Mouse (Mus musculus) forebrain, embryonic 13.5 days (tissue): ENCODE data around the gene Gm26741. TPM values are rescaled to one million over a fixed set of nuclear protein-coding genes. Genes with fewer than 3 reads are reported as not detected.

Source experiments
- ATAC-seq: fragments of 200-750 bp; cut with Nextera tagmentation; 2 replicates; pipeline ENCODE4 v1.8.0; 2017
- H3K27ac ChIP-seq: fragments of 300-500 bp; sonication (generic); 2 replicates; pipeline ENCODE4 v1.5.1; 2015; ENCODE audit warnings: inconsistent platforms, mild to moderate bottlenecking, moderate library complexity
- H3K27me3 ChIP-seq: fragments of 300-500 bp; sonication (generic); 2 replicates; pipeline ENCODE4 v1.6.1; 2015; ENCODE audit warnings: mild to moderate bottlenecking, inconsistent platforms
- H3K36me3 ChIP-seq: fragments of 300-500 bp; sonication (generic); 2 replicates; pipeline ENCODE4 v1.6.1; 2015; ENCODE audit warnings: mild to moderate bottlenecking, inconsistent platforms; ENCODE audit not compliant: poor library complexity, severe bottlenecking
- H3K4me1 ChIP-seq: fragments of 300-500 bp; sonication (generic); 2 replicates; pipeline ENCODE4 v1.6.1; 2015; ENCODE audit warnings: inconsistent platforms
- H3K4me2 ChIP-seq: fragments of 300-500 bp; sonication (generic); 2 replicates; pipeline ENCODE4 v1.6.1; 2015; ENCODE audit warnings: inconsistent platforms, mild to moderate bottlenecking, moderate library complexity
- H3K4me3 ChIP-seq: fragments of 300-500 bp; sonication (generic); 2 replicates; pipeline ENCODE4 v1.5.1; 2015; ENCODE audit warnings: mild to moderate bottlenecking, inconsistent platforms
- H3K9ac ChIP-seq: fragments of 300-500 bp; sonication (generic); 2 replicates; pipeline ENCODE4 v1.6.1; 2015; ENCODE audit warnings: mild to moderate bottlenecking, inconsistent platforms
- H3K9me3 ChIP-seq: fragments of 300-500 bp; sonication (generic); replicated peaks from 2 replicates; pipeline ENCODE4 v1.6.1; 2016; ENCODE audit warnings: inconsistent platforms
- WGBS: fragments of 180-500 bp; shearing (Covaris S2); methylation state at CpG from one replicate; pipeline ENCODE4 v1.1.7; 2015; 5-methylcytosine and 5-hydroxymethylcytosine counted together
- polyA plus RNA-seq: library from polyadenylated mRNA; unstranded; fragments of >200 nt; fragmentation: Nextera tagmentation; extraction: Ambion mirVana; gene quantifications from 2 replicates; pipeline ENCODE4 v1.2.1, GENCODE M21; 2015

The Gm26741 gene
- polyA plus RNA-seq, 1 experiment from 2014 or later = not detected

DNA sequence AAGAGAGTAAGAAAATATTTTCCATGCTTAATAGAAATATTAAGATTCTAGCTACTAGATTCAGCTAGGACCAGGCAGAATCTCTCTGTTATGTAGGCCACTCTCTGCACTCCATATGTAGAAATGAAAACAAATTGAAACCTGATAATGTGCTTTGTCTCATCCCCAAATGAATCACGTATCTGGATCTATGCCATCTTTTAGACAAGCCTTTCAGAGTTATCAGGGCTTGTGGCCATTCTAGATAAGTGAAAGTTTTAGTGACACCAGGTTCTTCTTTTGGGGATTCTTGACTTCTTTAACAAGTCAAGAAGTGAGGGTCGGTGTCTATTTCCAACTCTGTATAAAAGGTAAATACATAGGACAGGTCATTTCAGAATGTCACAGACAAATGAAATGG lies 40.1 kb downstream of the Gm26741 start:
- no peaks in the 10 kb centered on the region for H3K9me3 ChIP-seq
- H3K4me2 ChIP-seq = no peak overlapping the region
- H3K27me3 ChIP-seq = no peaks in the 10 kb centered on the region
- no peak overlapping the region for H3K4me3 ChIP-seq
- H3K27ac ChIP-seq = no peak overlapping the region
- WGBS = 84% methylated on average over 2 of the region's 2 CpGs
- H3K9ac ChIP-seq = no peak overlapping the region
- H3K4me1 ChIP-seq = no peaks in the 10 kb centered on the region
- no peak for ATAC-seq
- H3K36me3 ChIP-seq = no peaks in the 10 kb centered on the region

GRCm38 (mm10) chr10:52399722-52400121 lies 41.2 kb downstream of the Gm26741 start:
- no peaks in the 10 kb centered on the region for H3K36me3 ChIP-seq
- no peaks in the 10 kb centered on the region for H3K9me3 ChIP-seq
- no peak overlapping the region for H3K27ac ChIP-seq
- H3K9ac ChIP-seq = no peak overlapping the region
- no peak for ATAC-seq
- H3K4me1 ChIP-seq = no peaks in the 10 kb centered on the region
- no peaks in the 10 kb centered on the region for H3K27me3 ChIP-seq
- H3K4me3 ChIP-seq = no peak overlapping the region
- 69% methylated on average over 3 of the region's 3 CpGs for WGBS
- H3K4me2 ChIP-seq = no peak overlapping the region

GRCm38 (mm10) chr10:52405160-52405559 lies 46.6 kb downstream of the Gm26741 start:
- H3K27me3 ChIP-seq = no peaks in the 10 kb centered on the region
- no peak for ATAC-seq
- 94% methylated on average over 13 of the region's 13 CpGs for WGBS
- H3K4me1 ChIP-seq = no peaks in the 10 kb centered on the region
- no peak overlapping the region for H3K9ac ChIP-seq
- no peaks in the 10 kb centered on the region for H3K9me3 ChIP-seq
- H3K4me3 ChIP-seq = no peak overlapping the region
- H3K36me3 ChIP-seq = no peaks in the 10 kb centered on the region
- no peak overlapping the region for H3K4me2 ChIP-seq
- H3K27ac ChIP-seq = no peak overlapping the region

GRCm38 (mm10) chr10:52407526-52407925 lies 49.0 kb downstream of the Gm26741 start:
- Histone ChIP-seq H3K9me3 (no peaks in the 10 kb centered on the region), H3K4me3 (no peak overlapping the region), H3K36me3 (no peaks in the 10 kb centered on the region), H3K9ac (no peak overlapping the region), H3K4me1 (no peaks in the 10 kb centered on the region), H3K4me2 (no peak overlapping the region), H3K27me3 (no peaks in the 10 kb centered on the region), H3K27ac (no peak overlapping the region)
- 87% methylated on average over 2 of the region's 2 CpGs for WGBS
- ATAC-seq = no peak

Other genes with a start within 250 kb of the Gm26741 start
- not detected in 2 replicates for gene Ros1, start 163.5 kb upstream of the Gm26741 start, polyA plus RNA-seq
- 21.8 and 22.7 TPM in 2 replicates for gene Dcbld1, start 125.1 kb upstream of the Gm26741 start, polyA plus RNA-seq
- gene Gopc, start 23.4 kb downstream of the Gm26741 start, polyA plus RNA-seq = 18.4 and 20.0 TPM in 2 replicates
- not detected in 2 replicates for gene Nepn, start 30.2 kb downstream of the Gm26741 start, polyA plus RNA-seq
- gene Nus1, start 58.8 kb downstream of the Gm26741 start, polyA plus RNA-seq = 13.7 and 14.4 TPM in 2 replicates